Mouse (Mus musculus): Measurements from ENCODE around the gene Gpr84. TPM values are rescaled to one million over a fixed set of nuclear protein-coding genes. Genes with fewer than 3 reads are reported as not detected.
A peak's percentile ranks its signal among the peaks of the same experiment; 100 is the strongest.
"Not testable (repeated sequence)": the region's sequence is repeated elsewhere in the genome, so short reads cannot be mapped to it uniquely, and the experiment has no call there.

Gene Gpr84
- polyA plus RNA-seq, 1 experiment from 2014 or later, result 0.20 TPM

DNA sequence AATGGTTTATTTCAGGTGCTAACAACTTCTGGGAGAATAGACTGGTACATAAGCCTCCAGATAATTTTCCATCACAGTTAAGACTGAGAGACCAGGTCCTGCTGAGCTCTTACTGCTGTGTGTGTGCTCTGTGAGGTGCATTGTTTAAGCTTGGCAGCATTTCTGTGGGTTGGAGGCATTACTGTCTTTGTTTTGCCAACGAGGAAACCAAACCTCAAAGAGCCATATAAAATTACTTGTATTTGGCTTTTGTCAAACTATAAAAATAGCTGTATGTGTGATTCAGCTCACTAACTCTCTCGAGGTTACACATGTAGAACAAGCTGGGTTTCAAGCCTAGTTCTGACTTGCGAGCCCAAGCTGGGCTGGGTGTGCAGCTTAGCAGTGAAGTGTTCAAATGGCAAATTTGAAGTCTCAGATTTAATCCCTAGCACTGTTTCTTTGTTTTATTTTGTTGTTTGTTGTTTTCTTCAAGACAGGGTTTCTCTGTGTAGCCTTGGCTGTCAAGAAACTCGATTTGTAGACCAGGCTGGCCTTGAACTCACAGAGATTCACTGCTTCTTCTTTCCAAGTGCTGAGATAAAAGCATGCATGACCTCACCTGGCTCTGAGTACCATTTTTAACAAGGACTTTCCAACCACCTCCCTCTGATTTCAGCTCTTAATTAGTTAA, 17.6 kb downstream of the Gpr84 start:
- no peak overlapping the region for H3K27ac ChIP-seq

GRCm38 (mm10) chr15:103290843-103291242, 19.6 kb downstream of the Gpr84 start:
- no peak for ATAC-seq
- Histone ChIP-seq H3K27ac (0 out of 2 replicates have a peak overlapping the region, but pooled peaks have one; percentile 13), H3K9me3 (no peaks in the 10 kb centered on the region), H3K36me3 (peaks cover 18% of the 10 kb centered on the region), H3K4me1 (replicated peaks) (peaks cover 8% of the 10 kb centered on the region; the same call in 1 of the 2 replicates), H3K9ac (no peak overlapping the region), H3K4me3 (replicated peaks) (no peak overlapping the region), H3K4me2 (replicated peaks) (no peak overlapping the region), H3K27me3 (replicated peaks) (no peaks in the 10 kb centered on the region)
- 69% methylated on average over 9 of the region's 9 CpGs for WGBS

More for the DNA sequence above, 17.6 kb downstream of the Gpr84 start:
- Histone ChIP-seq H3K9ac (no peak overlapping the region), H3K4me1 (replicated peaks) (0 out of 2 replicates have a peak, but pooled peaks cover 8% of the 10 kb centered on the region), H3K27me3 (replicated peaks) (no peaks in the 10 kb centered on the region), H3K9me3 (no peaks in the 10 kb centered on the region), H3K4me3 (replicated peaks) (no peak overlapping the region), H3K36me3 (peaks cover 32% of the 10 kb centered on the region), H3K4me2 (replicated peaks) (no peak overlapping the region)
- no peak for ATAC-seq
- 87% methylated on average over 4 of the region's 4 CpGs for WGBS

DNA sequence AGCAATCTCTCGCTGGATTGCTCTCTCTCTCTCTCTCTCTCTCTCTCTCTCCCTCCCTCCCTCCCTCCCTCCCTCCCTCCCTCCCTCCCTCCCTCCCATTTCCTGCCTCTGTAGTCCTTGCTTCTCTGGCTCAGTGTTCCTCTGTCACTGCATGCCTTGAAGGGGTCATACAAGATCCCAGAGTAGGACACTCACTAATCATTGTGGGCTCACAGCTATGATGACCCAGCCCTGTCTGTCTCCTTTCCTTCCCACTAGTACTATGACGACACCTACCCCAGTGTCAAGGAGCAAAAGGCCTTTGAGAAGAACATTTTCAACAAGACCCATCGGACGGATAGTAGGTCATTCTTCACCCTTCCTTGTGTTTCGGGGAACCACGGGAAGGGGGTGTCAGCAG, 20.0 kb downstream of the Gpr84 start:
- 64% methylated on average over 6 of the region's 6 CpGs for WGBS
- Histone ChIP-seq H3K27me3 (replicated peaks) (no peaks in the 10 kb centered on the region), H3K4me2 (replicated peaks) (no peak overlapping the region), H3K4me1 (replicated peaks) (peaks cover 12% of the 10 kb centered on the region), H3K27ac (no peak overlapping the region), H3K4me3 (replicated peaks) (no peak overlapping the region), H3K36me3 (peaks cover 15% of the 10 kb centered on the region), H3K9me3 (no peaks in the 10 kb centered on the region), H3K9ac (no peak overlapping the region)
- no peak for ATAC-seq

DNA sequence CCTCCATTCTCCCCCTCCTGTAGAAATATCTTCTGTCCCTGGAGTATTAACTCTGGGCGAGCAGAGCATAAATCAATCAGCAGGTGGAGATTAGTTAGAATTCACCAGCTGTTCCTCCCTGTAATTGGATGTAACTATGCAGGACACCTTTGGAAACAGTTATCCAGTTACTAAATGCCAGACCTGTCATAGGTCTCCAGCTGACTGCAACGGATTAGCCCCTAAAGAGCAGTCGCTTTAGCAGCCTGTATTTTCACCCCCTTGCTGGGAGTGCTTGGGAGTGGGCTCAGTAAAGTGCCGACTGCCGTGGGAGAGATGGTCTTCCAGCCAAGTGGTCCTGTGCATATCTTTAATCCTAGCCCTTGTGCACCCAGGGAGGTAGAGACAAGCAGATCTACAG, 20.8 kb downstream of the Gpr84 start:
- WGBS, result 44% methylated on average over 5 of the region's 5 CpGs
- H3K9ac ChIP-seq, result no peak overlapping the region
- peaks cover 14% of the 10 kb centered on the region for H3K4me1 ChIP-seq (replicated peaks)
- peaks cover 15% of the 10 kb centered on the region for H3K36me3 ChIP-seq
- H3K4me3 ChIP-seq (replicated peaks), result no peak overlapping the region
- H3K4me2 ChIP-seq (replicated peaks), result no peak overlapping the region
- H3K27ac ChIP-seq, result no peak overlapping the region
- no peaks in the 10 kb centered on the region for H3K9me3 ChIP-seq
- no peaks in the 10 kb centered on the region for H3K27me3 ChIP-seq (replicated peaks)
- ATAC-seq, result no peak

- no peak for ATAC-seq
- no peaks in the 10 kb centered on the region for H3K9me3 ChIP-seq
- H3K27me3 ChIP-seq (replicated peaks), result no peaks in the 10 kb centered on the region
- no peaks in the 10 kb centered on the region; the same call in 1 of the 2 replicates for H3K36me3 ChIP-seq
- H3K9ac ChIP-seq, result no peak overlapping the region
- no peak overlapping the region for H3K27ac ChIP-seq
- WGBS, result 68% methylated on average over 1 of the region's 1 CpGs
- H3K4me3 ChIP-seq (replicated peaks), result no peak overlapping the region
- H3K4me1 ChIP-seq (replicated peaks), result peaks cover 12% of the 10 kb centered on the region
- H3K4me2 ChIP-seq (replicated peaks), result no peak overlapping the region
Measured at GRCm38 (mm10) chr15:103285778-103286417, 24.5 kb downstream of the Gpr84 start.

DNA sequence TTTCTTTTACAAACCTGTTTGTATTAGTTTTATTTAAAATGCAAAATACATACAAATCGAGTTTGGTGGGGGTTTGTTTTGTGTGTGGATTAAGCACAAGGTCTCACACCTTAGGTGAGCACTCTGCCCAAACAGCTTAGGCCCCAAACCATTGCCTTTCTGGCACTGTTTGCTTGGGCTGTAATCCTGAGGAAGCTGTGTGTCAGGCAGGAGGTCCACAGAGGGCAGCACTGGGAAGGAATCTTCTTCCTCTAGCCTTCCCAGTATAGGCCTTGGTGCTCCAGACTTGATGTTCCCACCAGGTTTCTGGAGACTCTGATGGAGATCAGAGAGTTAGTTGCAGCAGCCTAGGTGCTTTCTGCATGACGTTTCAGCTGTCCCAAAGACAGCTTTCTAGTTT, 25.8 kb downstream of the Gpr84 start:
- Histone ChIP-seq H3K9ac (no peak overlapping the region), H3K4me2 (replicated peaks) (no peak overlapping the region), H3K36me3 (no peaks in the 10 kb centered on the region), H3K27ac (no peak overlapping the region), H3K27me3 (replicated peaks) (no peaks in the 10 kb centered on the region), H3K9me3 (no peaks in the 10 kb centered on the region), H3K4me1 (replicated peaks) (peaks cover 14% of the 10 kb centered on the region), H3K4me3 (replicated peaks) (no peak overlapping the region)
- WGBS, result 43% methylated on average over 2 of the region's 2 CpGs
- no peak for ATAC-seq

GRCm38 (mm10) chr15:103284066-103284465, 26.3 kb downstream of the Gpr84 start:
- Histone ChIP-seq H3K36me3 (no peaks in the 10 kb centered on the region), H3K4me2 (replicated peaks) (no peak overlapping the region), H3K9ac (no peak overlapping the region), H3K27me3 (replicated peaks) (no peaks in the 10 kb centered on the region), H3K27ac (no peak overlapping the region), H3K9me3 (no peaks in the 10 kb centered on the region), H3K4me1 (replicated peaks) (peaks cover 13% of the 10 kb centered on the region), H3K4me3 (replicated peaks) (no peak overlapping the region)
- ATAC-seq, result no peak
- WGBS, result 65% methylated on average over 3 of the region's 3 CpGs

GRCm38 (mm10) chr15:103281465-103282205, 28.8 kb downstream of the Gpr84 start:
- H3K36me3 ChIP-seq, result no peaks in the 10 kb centered on the region
- no peak overlapping the region for H3K4me3 ChIP-seq (replicated peaks)
- no peak overlapping the region for H3K9ac ChIP-seq
- 68% methylated on average over 3 of the region's 3 CpGs for WGBS
- no peaks in the 10 kb centered on the region for H3K9me3 ChIP-seq
- H3K4me2 ChIP-seq (replicated peaks), result no peak overlapping the region; the same call in 1 of the 2 replicates
- peak overlapping the region; percentile 37; the same call in 1 of the 2 replicates for H3K27ac ChIP-seq
- H3K27me3 ChIP-seq (replicated peaks), result no peaks in the 10 kb centered on the region
- no peak; the same call in 1 of the 2 replicates for ATAC-seq
- H3K4me1 ChIP-seq (replicated peaks), result peaks cover 24% of the 10 kb centered on the region

GRCm38 (mm10) chr15:103280817-103281464, 29.5 kb downstream of the Gpr84 start:
- H3K4me2 ChIP-seq (replicated peaks), result no peak overlapping the region
- no peaks in the 10 kb centered on the region for H3K27me3 ChIP-seq (replicated peaks)
- peak; percentile 82 for ATAC-seq
- H3K36me3 ChIP-seq, result no peaks in the 10 kb centered on the region
- H3K9me3 ChIP-seq, result no peaks in the 10 kb centered on the region
- H3K4me1 ChIP-seq (replicated peaks), result peaks cover 25% of the 10 kb centered on the region
- 46% methylated on average over 3 of the region's 3 CpGs for WGBS
- H3K27ac ChIP-seq, result 0 out of 2 replicates have a peak overlapping the region, but pooled peaks have one; percentile 37
- H3K9ac ChIP-seq, result no peak overlapping the region
- no peak overlapping the region for H3K4me3 ChIP-seq (replicated peaks)

- no peak for ATAC-seq
- no peak overlapping the region for H3K4me3 ChIP-seq (replicated peaks)
- no peaks in the 10 kb centered on the region for H3K27me3 ChIP-seq (replicated peaks)
- peaks cover 19% of the 10 kb centered on the region for H3K4me1 ChIP-seq (replicated peaks)
- 59% methylated on average over 3 of the region's 3 CpGs for WGBS
- H3K9me3 ChIP-seq, result no peaks in the 10 kb centered on the region
- H3K4me2 ChIP-seq (replicated peaks), result no peak overlapping the region
- H3K36me3 ChIP-seq, result no peaks in the 10 kb centered on the region
- no peak overlapping the region for H3K9ac ChIP-seq
- no peak overlapping the region for H3K27ac ChIP-seq
Measured at GRCm38 (mm10) chr15:103279750-103280149, 30.7 kb downstream of the Gpr84 start.

GRCm38 (mm10) chr15:103277949-103278348, 32.5 kb downstream of the Gpr84 start:
- Histone ChIP-seq H3K36me3 (no peaks in the 10 kb centered on the region), H3K9me3 (no peaks in the 10 kb centered on the region), H3K27me3 (replicated peaks) (no peaks in the 10 kb centered on the region), H3K4me1 (replicated peaks) (peaks cover 25% of the 10 kb centered on the region), H3K27ac (peak overlapping the region; percentile 44; the same call in 1 of the 2 replicates), H3K4me3 (replicated peaks) (no peak overlapping the region), H3K9ac (no peak overlapping the region), H3K4me2 (replicated peaks) (no peak overlapping the region; the same call in 1 of the 2 replicates)
- WGBS, result 48% methylated on average over 7 of the region's 7 CpGs
- ATAC-seq, result no peak

DNA sequence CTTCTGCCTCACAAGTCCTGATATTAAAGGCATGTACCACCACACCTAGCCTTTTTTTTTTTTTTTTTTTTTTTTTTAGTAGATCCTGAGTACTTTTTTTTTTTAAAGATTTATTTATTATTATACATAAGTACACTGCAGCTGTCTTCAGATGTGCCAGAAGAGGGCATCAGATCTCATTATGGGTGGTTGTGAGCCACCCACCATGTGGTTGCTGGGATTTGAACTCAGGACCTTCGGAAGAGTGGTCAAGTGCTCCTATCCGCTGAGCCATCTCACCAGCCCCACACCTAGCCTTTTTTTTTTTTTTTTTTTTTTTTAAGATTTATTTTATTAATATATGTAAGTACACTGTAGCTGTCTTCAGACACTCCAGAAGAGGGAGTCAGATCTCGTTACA, 34.5 kb downstream of the Gpr84 start:
- H3K27me3 ChIP-seq (replicated peaks); H3K9ac ChIP-seq; H3K4me2 ChIP-seq (replicated peaks); H3K27ac ChIP-seq; H3K4me3 ChIP-seq (replicated peaks); H3K9me3 ChIP-seq; H3K36me3 ChIP-seq; ATAC-seq: not testable (repeated sequence)
- peaks cover 25% of the 10 kb centered on the region for H3K4me1 ChIP-seq (replicated peaks)
- 81% methylated on average over 3 of the region's 3 CpGs for WGBS
